Mouse (Mus musculus): ENCODE results near the gene Tub.

- TF ChIP-seq CTCF (IDR thresholded peaks at IDR 0.05; ENCODE audit: borderline replicate concordance, insufficient read depth, low read length) (no peak), POLR2A (IDR thresholded peaks at IDR 0.05; ENCODE audit: low read depth, low read length) (no peak)
Observed at GRCm38 (mm10) chr7:108948611-108949010, 1.5 kb upstream of the Tub start.

All from embryonic fibroblast, embryonic 13.5 days (primary cell).